Mouse (Mus musculus): ENCODE measurements around the gene Cdh13.
"Not testable (repeated sequence)": the region's sequence is repeated elsewhere in the genome, so short reads cannot be mapped to it uniquely, and the experiment has no call there.

Gene Cdh13

DNA sequence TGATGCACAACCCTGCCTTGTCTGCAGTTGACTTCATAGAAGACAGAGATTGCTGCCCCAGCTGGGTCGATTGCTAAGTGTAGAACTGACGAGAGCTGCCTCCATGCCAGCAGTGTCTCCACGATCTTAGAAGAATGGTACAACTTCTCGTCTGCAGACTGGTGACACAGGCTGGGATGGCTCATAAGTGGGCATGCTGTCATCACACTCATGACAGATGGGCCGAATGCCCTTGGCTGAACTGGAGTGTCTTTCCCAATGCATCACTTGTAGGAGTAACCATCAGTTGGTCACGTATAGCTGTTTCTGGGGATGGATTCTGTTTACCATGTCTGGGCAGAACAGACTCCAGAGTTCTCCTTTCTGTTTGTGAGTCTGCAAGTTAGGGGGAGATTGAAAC, 392.7 kb downstream of the Cdh13 start:
- no peak for DNase-seq (ENCODE audit: low read depth, low spot score)

DNA sequence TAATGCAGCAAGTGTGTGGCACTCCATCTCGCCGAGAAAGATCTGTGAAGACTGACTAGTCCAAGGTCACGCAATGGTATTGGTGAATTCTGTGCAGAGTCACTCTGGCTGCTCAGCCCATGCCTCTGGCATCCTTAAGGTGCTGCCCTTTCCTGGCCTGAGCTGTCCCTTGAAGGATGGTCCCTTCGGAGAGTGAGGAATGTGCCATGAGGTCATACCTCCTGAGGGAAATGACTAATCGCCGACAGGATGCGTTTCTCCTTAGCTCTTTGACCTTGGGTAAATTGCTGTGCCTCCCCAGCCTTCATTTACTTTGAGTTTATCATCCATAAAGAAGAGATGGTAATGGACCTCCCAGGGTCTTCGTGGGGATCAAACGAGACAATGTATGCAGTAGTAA, 395.8 kb downstream of the Cdh13 start:
- no peak for DNase-seq (ENCODE audit: low read depth, low spot score)

DNA sequence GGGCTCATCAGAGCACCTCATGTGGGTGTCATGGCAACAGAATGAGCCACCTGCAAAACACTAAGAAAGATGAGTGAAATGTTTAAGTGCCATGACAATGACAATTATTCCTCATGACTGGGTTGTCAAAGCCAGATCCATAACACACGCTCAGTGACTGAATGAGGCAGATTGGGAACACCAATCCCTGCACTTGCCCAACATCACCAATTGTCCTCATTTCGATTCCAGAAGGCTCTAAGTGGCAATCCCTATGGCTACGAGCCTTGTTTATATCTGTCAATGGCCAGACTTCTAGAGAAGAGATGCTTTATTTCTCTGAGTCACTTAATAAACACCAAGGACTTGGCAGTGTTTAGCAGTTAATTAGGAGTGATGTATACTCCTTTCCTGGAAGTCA, 399.9 kb downstream of the Cdh13 start:
- DNase-seq (ENCODE audit: low read depth, low spot score) = no peak

DNA sequence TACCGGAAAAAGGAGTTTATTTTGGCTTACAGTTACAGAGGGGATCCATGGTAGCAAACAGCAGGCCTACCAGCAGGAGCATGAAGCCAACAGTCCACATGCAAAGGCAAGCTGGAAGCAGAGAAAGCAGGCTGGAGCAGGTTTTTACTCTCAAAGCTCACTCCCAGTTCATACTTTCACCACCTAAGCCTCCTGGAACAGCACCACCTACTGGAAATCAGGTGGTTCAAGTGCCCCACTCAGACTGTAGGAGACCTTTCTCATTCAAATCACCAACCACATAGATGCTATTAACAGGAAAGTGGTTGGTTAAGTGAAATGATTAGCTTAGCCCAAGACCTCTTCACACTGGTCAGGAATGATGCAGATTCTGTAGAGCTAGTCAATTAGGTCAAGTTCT, 402.3 kb downstream of the Cdh13 start:
- DNase-seq (ENCODE audit: low read depth, low spot score) = no peak

DNA sequence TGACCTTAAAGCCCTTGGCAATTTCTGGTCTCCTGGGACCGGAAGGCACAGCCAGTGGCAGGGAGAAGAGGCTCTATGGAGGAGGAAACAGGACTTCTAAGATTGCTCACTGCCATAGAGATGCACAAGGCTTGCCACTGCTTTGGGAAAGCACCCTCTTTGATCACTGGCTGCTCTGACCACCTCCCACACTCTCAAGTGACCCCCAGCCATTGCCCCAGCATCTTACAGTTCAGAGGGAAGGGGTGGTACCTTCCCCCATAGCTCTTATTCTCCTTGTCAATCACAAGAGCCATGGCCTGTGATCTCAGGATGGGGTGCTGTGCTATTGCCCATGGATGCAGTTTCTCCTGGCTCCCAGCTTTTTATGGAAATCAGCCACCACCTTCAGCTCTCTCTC, 406.3 kb downstream of the Cdh13 start:
- no peak for DNase-seq (ENCODE audit: low read depth, low spot score)

DNA sequence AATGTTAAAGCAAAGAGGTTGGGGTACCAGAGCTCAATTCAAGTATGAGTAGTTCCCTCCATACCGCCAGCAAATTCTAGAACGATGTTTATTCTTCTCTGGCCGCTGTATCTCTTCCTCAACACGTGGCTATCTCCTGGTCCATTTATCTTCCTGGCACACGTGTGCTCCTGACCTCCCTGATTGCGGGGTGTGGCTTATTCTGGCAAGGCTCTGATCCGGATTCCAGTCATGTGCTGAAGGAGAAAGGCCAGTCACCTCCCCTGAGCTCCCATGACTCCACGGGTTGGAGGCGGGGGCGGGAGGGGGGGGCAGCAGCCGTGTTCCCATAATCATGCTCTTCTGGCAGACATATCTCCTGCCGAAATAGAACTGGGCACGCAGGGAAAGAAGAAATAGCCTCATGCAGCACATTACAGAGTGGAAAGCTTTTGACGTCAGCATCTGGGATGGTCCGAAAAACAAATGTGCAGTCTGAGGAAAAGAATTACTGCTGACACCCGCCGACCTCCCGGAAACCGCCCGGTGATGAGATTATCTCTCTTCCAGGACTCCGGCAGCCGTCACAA, 417.9 kb downstream of the Cdh13 start:
- DNase-seq (ENCODE audit: low read depth, low spot score) = no peak

DNA sequence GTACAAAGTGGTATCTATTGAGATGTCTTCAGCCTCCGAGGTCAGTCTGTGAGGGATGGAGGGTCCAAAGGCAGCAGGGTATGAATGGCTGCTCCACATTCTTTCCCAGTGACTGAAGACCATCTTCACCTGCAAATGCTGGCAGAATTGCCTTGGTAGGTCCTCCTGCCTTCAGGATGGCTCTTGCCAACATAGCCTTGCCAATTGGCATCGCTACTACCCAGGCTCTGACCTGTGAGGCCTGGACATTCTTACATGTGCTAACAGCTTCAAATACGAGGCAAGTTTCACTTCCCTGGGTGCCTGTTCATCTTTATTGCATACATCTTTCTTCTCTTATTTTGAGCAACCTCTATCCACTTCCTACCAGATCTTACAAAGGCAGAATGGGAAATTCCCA, 425.8 kb downstream of the Cdh13 start:
- no peak for DNase-seq (ENCODE audit: low read depth, low spot score)

DNA sequence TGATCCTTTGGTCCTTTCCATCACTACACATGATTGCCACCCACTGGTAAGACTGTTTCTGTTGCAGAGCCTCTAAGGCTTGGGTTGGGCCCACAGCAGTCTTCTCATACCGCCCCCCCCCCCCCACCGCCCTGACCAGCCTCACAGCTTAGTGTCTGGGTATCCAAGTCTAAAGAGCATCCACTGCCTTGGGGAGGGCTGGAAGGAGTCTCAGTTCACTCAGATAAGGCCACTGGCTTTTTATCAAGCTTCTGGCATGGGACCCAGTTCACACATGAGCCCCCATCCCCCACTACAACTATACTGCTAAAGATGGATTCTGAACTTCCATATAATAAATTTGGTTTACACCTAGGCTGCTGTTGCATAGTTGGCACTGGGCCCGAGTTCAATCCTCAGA, 428.1 kb downstream of the Cdh13 start:
- no peak for DNase-seq (ENCODE audit: low read depth, low spot score)

DNA sequence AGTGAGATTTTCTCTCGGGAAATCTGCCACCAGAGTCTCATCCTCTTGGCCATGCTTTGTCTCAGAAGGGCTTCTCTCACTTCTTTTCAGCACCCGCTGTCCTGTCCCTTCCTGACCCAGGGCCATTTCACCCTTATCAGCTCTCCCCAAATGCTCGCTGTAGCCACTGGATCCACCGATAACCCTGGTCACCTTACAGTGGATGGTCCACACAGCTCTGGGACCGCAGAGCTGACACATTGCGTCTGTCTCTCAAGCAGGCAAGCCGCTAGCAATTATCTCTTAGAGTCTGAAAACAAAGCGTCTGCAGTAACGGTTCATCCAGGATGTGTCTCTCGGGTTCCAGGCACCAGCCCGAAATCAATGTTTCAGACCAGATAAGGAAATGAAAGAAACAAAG, 429.6 kb downstream of the Cdh13 start:
- DNase-seq (ENCODE audit: low read depth, low spot score) = no peak

DNA sequence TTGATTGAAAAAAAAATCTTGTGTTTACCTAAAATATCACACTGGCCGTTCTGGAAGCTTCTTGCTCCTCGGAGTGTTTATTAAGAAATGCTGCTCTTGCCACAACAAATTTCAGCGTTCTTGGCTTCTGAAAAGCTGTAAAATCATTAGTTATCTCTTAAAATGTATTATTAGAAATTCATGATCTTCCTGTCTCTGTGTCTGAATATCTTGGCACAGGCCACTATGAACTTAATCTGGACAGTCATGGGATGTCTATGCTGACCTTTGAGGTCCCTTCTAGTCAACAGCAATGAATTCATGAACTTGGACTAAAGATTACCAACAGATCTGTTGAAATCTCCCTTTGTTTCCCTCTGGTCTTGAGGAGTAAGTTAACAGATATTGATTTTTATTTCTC, 430.1 kb downstream of the Cdh13 start:
- DNase-seq (ENCODE audit: low read depth, low spot score) = no peak

DNA sequence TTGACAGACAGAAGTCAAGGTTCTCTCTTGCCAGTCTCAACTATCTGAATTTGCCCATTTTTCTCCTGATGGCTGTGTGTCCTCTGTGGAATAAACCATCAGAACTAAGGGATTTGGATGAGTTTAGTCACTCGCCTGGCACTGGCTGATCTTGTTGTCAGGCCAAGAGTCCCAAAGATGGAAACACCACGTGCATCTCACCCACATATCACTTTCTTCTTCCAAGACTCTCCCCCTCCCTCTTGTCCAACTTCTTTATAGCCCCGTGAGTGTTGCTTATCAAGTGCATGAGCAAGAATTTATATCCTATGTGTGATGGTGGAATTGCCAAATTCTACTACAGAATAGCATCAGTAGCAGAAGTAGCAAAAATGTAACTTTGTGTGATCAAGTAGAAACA, 439.4 kb downstream of the Cdh13 start:
- DNase-seq (ENCODE audit: low read depth, low spot score) = no peak

DNA sequence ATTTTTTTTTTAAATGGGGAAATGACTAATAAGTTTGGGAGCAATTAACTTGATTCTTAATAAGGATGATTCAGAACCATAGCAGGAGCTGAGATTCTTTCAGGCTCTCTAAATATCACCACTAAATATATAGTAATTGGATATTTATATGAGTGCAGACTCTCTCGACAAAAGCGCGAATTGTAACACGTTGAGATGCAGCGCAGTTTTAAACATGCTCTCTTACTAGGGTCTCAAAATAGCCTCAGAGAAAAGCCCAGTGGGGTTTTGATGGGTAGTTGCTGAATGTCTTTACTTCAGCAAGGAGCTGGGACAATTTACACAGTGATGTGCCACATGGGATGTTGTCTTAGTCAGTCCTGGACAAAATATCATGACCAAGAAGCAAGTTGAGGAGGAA, 442.1 kb downstream of the Cdh13 start:
- DNase-seq (ENCODE audit: low read depth, low spot score) = no peak

DNA sequence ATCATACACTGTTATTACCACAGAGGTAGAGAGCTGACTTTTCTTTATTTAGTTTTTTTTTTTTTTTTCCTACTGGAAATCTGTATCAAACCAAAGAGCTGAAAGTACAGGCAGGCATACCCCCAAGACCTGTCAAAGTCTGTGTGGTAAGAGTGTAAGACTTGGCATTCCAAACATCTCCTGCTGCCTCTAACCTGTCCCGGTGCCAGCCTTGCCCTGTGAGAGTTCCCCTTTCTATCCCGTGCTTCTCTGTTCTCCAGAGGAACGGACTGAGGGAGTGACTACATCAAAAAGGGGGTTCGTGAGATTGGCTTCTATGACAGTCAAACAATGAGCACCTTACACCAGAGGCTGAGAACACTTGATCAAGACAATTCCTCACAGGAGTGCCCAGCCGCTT, 458.2 kb downstream of the Cdh13 start:
- no peak for DNase-seq (ENCODE audit: low read depth, low spot score)

DNA sequence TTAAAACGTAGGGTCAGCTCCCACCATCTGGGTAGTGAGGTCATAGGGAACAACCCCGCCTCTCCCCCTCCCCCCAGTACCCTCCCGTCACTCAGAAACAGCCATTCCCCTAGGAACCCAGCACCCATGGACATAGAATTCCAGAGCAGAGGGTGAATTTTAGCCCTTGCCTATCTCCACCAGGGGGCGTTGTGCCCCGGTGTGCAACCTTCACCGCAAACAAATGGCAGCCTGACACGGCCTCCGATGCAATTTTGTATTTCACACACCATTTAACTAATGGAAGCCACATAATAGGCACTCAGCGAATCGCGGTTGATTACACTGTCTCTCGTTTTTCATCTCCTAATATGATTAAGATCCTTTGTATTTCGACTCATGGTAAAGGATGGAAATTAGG, 461.5 kb downstream of the Cdh13 start:
- no peak for DNase-seq (ENCODE audit: low read depth, low spot score)

DNA sequence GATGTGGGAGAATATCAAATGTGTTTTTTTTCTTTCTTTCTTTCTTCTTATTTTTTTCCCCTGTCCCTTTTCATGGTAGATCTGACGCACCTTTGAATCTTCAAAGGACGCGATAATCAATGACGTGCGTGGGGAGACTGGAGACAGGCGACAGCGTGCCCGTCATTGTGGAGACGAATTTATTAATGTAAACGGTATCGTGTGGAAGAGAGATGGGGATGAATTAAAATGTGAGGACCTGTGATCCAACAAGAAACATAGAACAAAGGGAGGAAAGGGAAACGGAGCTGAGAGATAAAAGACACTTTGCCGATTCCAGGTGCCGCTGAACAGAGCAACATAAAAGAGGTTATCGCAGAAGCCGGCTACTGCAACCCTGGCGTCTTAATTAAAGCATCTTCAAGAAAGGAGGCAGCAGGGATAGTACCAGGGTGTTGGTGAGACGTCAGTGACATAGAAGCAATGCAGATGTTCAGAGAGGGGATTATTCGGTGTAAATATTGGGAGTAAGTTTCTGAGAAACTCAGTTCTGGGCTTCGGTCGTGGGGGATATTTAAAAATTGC, 464.6 kb downstream of the Cdh13 start:
- DNase-seq (ENCODE audit: low read depth, low spot score) = no peak

DNA sequence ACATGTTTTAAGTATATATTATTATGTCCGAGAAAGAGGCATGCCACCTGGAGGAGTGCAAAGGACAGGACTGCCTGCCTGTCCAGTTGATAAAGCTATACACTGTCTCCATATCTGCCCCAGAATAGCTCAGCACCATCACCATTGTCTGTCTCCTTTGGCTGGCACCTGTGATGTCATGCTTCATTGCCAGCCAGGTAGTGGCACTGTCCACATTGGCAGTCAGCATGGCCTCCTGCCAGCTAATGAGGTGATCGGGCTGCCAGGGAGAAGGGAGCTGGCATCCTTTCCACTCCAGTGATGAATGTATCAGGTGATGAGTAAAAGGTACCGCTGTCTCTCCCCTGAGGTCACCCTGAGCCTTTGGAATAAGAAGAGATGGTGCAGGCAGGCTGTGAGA, 465.7 kb downstream of the Cdh13 start:
- no peak for DNase-seq (ENCODE audit: low read depth, low spot score)

DNA sequence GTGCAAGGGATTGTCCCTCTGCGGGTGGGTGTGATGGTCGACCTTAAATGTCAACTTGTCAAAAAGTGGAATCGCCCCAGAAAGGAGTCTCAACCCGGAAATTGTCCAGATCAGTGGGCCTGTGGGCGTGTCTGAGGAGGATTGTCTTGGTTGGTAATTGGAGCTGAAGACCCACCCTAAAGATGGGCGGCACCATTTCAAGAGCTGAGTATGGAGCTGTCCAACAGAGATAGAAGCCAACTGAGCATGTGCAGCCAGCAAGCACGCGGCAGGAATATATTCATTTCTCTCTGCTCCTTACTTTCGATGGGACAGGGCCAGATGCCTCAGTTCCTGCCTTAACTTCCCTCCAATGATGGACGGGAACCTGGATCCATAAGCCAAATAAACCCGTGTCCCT, 466.3 kb downstream of the Cdh13 start:
- DNase-seq (ENCODE audit: low read depth, low spot score) = no peak

DNA sequence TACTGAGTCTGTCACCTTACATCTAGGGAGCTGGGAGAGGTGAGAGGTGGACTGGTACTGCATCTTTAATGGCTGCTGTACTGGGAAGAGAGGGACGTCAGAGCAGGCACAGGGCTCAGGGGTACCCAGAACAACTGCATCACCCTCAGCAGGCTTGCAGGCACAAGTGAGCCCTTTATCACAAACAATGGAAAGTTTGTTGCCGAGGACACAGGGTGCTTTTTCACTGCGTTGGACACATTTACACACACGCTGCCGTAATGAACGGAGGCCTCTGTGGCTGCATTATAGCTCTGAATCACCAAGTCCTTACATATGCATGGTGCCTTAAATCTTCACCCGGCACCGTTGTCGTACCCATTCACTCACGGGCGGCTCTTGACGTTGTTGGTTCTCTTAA, 470.2 kb downstream of the Cdh13 start:
- no peak for DNase-seq (ENCODE audit: low read depth, low spot score)

DNA sequence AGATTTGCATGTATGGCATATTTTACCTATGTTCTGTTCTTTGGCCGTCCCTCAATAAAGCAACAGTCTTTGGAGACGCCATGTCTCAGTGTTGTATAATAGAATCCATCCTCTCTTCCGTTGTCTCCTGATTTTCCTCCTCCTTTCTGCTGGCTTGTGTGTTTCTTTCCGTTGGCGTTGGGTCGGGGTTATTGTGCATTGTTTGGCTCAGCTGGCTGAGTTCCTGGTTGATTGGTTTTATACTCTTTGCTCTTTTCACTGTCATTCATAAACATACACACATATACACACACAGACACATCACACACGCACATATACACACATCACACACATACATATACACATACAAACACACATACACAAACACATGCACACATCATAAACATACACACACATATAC, 470.6 kb downstream of the Cdh13 start:
- no peak for DNase-seq (ENCODE audit: low read depth, low spot score)

DNA sequence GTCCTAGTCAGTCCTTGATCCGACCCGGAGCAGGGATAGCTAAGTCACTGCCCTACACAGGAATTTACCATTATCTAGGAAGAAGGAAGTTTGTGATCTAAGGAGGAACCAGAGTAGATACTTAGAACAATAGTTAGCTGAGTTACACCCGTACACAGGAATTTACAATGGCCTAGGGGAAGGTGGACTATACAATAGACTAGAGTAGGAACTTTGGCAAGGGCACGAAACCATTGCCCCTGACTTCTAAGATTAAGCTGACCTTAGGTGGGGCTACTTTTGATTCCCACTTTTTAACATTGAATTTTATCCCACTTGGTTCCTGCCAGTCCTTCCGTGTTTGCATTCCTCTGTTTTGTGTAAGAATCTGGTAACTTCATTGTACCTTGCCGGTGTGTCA, 494.0 kb downstream of the Cdh13 start:
- not testable (repeated sequence) for DNase-seq (ENCODE audit: low read depth, low spot score)

DNA sequence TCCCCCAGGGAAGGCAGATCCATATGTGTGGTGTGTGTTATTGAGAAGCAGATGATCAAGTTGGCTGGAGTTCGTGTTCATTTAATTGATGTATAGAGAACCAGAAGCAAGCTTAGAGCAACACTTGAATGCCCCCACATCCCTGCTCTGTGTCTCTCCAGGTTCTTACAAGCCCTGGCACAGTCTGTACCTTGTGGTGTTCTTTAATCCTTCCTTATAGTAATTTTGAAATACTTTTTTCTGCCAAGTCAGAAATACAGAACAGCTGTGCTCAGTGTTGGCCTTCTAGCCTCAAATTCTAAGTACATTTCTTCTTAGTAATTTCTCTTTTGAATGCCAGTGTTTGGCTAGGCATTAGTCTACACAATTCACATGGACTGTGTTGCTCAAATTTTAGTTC, 494.8 kb downstream of the Cdh13 start:
- no peak for DNase-seq (ENCODE audit: low read depth, low spot score)

DNA sequence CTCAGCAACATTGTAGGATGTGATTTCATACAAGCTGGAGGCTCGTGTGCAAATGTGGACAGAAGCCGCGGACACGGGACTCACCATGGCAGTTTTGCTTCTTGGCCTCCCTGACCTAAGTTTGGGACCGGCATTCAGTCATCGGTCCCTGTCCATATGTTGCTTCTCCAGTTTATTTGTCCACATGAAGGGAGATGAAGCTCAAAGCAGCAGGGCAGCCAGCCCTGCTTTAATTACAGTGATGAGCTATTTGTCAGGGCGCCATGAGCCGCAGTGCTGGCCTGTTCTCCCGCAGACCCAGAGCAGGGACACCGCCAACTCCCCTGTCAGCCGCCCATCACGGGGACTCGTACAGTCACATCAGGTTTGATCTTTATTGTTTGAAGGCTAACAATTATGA, 502.1 kb downstream of the Cdh13 start:
- DNase-seq (ENCODE audit: low read depth, low spot score) = no peak

DNA sequence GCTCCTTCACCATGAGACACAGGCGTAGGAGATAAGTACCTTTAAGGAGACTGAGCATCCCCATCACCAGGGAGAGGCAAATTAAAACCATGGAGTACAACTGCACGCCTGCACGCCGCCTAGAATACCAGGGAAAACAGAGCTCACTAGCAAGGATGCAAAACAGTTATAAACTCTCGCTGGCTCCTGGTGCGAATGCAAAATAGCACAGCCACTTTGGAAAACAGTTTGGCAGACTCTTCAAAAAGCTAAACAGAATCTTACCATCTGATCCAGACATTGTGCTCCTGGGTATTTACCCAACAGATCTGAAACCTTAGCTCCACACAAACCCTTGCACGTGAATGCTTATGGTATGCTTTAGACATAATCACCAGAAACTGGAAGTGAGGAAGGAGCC, 506.1 kb downstream of the Cdh13 start:
- no peak for DNase-seq (ENCODE audit: low read depth, low spot score)

DNA sequence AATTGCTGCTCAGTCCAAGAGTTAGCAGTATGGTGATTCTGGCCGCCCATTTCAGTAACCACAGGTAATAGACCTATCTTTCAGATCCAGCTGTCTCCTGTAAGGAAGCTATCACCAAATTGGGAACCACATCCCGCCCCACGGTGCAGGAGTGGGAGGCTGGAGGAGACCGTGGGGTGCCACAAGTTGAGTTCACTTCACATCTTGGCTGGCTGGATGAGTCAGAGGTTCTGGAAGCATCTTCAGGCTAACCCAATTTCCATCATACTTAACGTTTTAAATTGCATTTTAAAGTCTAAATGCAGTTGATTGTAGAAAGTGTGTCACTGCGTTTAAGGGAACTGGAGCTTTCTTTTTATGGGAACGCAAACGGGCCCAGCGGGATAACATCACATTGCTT, 511.4 kb downstream of the Cdh13 start:
- DNase-seq (ENCODE audit: low read depth, low spot score) = no peak

Measured in retina, postnatal 7 days (tissue).